Mouse (Mus musculus): Measurements from ENCODE around the gene Il17re.
A peak's percentile ranks its signal among the peaks of the same experiment; 100 is the strongest.

Il17re gene

GRCm38 (mm10) chr6:113457952-113458534 lies at the start of gene Il17re:
Gene Il17re, plus strand, starts transcription at chr6:113458484.
- no peak for DNase-seq (ENCODE audit: low spot score in 2 of 2)

- no peak for DNase-seq (ENCODE audit: low spot score in 2 of 2)
These were observed 48.3 kb upstream of the Il17re start for GRCm38 (mm10) chr6:113410001-113410400.

- DNase-seq (ENCODE audit: low spot score in 2 of 2), result no peak
These were observed 41.9 kb upstream of the Il17re start for GRCm38 (mm10) chr6:113416416-113416815.

GRCm38 (mm10) chr6:113418441-113419198 lies 39.7 kb upstream of the Il17re start:
- no peak for DNase-seq (ENCODE audit: low spot score in 2 of 2)

GRCm38 (mm10) chr6:113419199-113419587 lies 39.1 kb upstream of the Il17re start, which contains the start of gene Rpusd3:
Gene Rpusd3, minus strand, starts transcription at chr6:113419340.
- DNase-seq (ENCODE audit: low spot score in 2 of 2), result peak; percentile 97 to 99

GRCm38 (mm10) chr6:113423000-113423399 lies 35.3 kb upstream of the Il17re start:
- no peak for DNase-seq (ENCODE audit: low spot score in 2 of 2)

GRCm38 (mm10) chr6:113424187-113424586 lies 34.1 kb upstream of the Il17re start:
- DNase-seq (ENCODE audit: low spot score in 2 of 2), result no peak

DNA sequence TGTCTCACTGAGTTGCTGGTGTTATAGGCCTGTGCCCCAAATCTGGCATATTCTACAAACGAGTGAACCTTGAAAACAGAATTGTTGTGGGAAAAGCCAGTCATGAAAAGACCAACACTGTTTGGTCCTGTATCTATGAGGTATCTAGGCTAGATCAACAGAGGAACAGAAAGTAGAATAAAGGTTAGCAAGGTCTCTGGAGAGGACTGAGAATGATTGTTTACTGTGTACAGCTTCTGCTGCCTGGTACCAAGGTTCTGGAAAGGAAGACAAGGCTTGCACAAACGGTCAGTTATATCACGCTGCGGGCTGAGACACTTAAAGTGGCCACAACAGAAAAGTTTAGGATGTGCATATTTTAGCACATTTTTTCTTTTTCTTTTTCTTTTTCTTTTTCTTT lies 31.6 kb upstream of the Il17re start:
- DNase-seq (ENCODE audit: low spot score in 2 of 2), result no peak

- no peak for DNase-seq (ENCODE audit: low spot score in 2 of 2)
These were observed 30.9 kb upstream of the Il17re start for GRCm38 (mm10) chr6:113427397-113427796.

- no peak for DNase-seq (ENCODE audit: low spot score in 2 of 2)
These were observed 30.3 kb upstream of the Il17re start for GRCm38 (mm10) chr6:113428006-113428405.

GRCm38 (mm10) chr6:113429965-113430364 lies 28.3 kb upstream of the Il17re start:
- no peak for DNase-seq (ENCODE audit: low spot score in 2 of 2)

DNA sequence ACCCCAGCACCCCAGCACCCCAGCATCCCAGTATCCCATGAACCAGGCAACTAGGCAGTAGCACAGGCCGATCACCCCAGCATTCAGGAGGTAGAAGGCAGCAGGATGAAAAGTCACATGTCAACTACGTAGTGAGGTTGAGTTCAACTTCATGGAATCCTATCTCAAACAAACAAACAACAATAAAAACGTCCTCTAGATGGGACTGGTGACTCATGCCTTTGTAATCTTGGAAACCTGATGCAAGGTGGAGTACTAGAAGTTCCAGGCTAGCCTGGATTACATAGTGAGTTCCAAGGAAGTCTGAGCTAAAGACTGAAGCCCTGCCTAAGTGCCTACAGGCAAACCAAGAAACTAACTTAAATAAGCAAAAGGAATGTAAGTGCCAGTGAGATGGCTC lies 27.4 kb upstream of the Il17re start:
- DNase-seq (ENCODE audit: low spot score in 2 of 2), result no peak

- DNase-seq (ENCODE audit: low spot score in 2 of 2), result no peak
These were observed 26.5 kb upstream of the Il17re start for GRCm38 (mm10) chr6:113431801-113432200.

GRCm38 (mm10) chr6:113433661-113434060 lies 24.6 kb upstream of the Il17re start:
- DNase-seq (ENCODE audit: low spot score in 2 of 2), result no peak

- DNase-seq (ENCODE audit: low spot score in 2 of 2), result no peak
These were observed 23.6 kb upstream of the Il17re start for GRCm38 (mm10) chr6:113434691-113435090.

- DNase-seq (ENCODE audit: low spot score in 2 of 2), result no peak
These were observed 22.5 kb upstream of the Il17re start, which contains the start of gene Cidec for GRCm38 (mm10) chr6:113435664-113436205. Gene Cidec, minus strand, starts transcription at chr6:113435760.

- no peak for DNase-seq (ENCODE audit: low spot score in 2 of 2)
These were observed 21.1 kb upstream of the Il17re start for GRCm38 (mm10) chr6:113437135-113437534.

DNA sequence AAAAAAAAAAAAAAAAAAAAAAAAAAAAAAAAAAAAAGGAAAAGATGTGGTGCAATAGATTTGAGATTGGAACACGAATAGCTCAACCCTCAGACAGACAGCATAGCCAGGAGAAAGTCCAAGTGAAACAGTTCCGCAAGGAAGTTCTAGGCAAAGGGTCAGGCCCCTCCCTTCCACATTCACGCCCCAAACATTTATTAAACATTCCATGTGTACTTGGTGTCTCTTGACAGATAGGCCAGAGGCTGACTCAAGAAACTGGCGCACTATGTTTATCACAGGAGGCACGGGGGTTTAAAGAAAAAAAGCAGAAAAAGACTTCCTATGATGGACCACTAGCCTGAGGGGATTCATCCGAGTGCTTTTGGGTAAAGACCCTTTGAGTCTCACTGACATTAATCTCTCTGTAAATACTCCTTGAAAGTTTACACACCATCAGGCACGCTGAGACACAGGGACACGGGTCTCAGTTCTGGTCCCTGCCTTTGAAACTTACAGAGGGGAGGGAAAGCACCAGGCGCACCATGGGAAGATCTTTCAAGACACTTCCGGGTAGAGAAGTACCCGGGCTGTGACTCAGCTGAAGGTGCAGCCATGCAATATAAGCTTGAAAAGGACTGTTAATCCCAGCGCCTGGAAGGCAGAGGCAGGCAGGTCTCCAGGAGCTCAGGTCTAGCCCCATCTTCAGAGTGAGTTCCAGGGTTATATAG lies 19.4 kb upstream of the Il17re start:
- DNase-seq (ENCODE audit: low spot score in 2 of 2), result no peak

DNA sequence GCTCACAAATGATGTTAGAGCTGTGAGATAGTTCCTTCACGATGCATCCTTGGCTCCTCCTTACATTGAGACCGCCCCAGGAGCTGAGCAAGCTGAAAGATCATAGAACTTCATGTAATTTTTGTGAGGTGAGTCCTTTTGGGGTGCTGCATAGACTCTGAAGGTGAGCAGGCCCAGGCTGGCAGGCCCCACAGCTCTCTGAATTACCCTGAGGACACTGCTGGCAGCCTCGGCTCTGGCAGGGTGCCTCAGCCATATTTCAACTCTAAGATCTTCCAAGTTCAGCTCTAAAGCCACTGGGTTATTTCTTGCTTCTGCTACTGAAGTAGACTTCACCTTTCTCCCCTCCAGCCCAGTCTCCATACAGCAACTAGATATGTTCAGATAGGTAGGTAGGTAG lies 17.6 kb upstream of the Il17re start:
- no peak for DNase-seq (ENCODE audit: low spot score in 2 of 2)

- DNase-seq (ENCODE audit: low spot score in 2 of 2), result peak; percentile 58 to 71
These were observed 17.1 kb upstream of the Il17re start for GRCm38 (mm10) chr6:113441147-113441680.

GRCm38 (mm10) chr6:113442087-113442441 lies 16.2 kb upstream of the Il17re start:
- DNase-seq (ENCODE audit: low spot score in 2 of 2), result no peak

- DNase-seq (ENCODE audit: low spot score in 2 of 2), result peak; percentile 93 to 94
These were observed 15.7 kb upstream of the Il17re start, which contains the start of gene Jagn1 for GRCm38 (mm10) chr6:113442442-113443090. Gene Jagn1, plus strand, starts transcription at chr6:113442569.

Measured in right cerebral cortex, postnatal 10 days (tissue).